Mouse (Mus musculus) neural tube, embryonic 15.5 days (tissue): Measurements from ENCODE around the gene Kcnj16. TPM values are rescaled to one million over a fixed set of nuclear protein-coding genes. Genes with fewer than 3 reads are reported as not detected.
A peak's percentile ranks its signal among the peaks of the same experiment; 100 is the strongest.

ENCODE experiments used
- ATAC-seq: fragments of 200-750 bp; cut with Nextera tagmentation; 2 replicates; pipeline ENCODE4 v1.8.0; 2017; ENCODE audit warnings: mild to moderate bottlenecking, moderate TSS enrichment, moderate library complexity; ENCODE audit not compliant: low FRiP score
- H3K27ac ChIP-seq: fragments of 300-500 bp; sonication (generic); replicated peaks from 2 replicates; pipeline ENCODE4 v1.5.1; 2015; ENCODE audit warnings: mild to moderate bottlenecking, inconsistent platforms
- H3K27me3 ChIP-seq: fragments of 300-500 bp; sonication (generic); replicated peaks from 2 replicates; pipeline ENCODE4 v1.6.1; 2015; ENCODE audit warnings: inconsistent platforms
- H3K36me3 ChIP-seq: fragments of 300-500 bp; sonication (generic); 2 replicates; pipeline ENCODE4 v1.6.1; 2015; ENCODE audit warnings: inconsistent platforms
- H3K4me1 ChIP-seq: fragments of 300-500 bp; sonication (generic); 2 replicates; pipeline ENCODE4 v1.6.1; 2015; ENCODE audit warnings: inconsistent platforms
- H3K4me2 ChIP-seq: fragments of 300-500 bp; sonication (generic); 2 replicates; pipeline ENCODE4 v1.6.1; 2015; ENCODE audit warnings: inconsistent platforms, mild to moderate bottlenecking, moderate library complexity
- H3K4me3 ChIP-seq: fragments of 300-500 bp; sonication (generic); replicated peaks from 2 replicates; pipeline ENCODE4 v1.5.1; 2015; ENCODE audit warnings: mild to moderate bottlenecking, inconsistent platforms
- H3K9ac ChIP-seq: fragments of 300-500 bp; sonication (generic); replicated peaks from 2 replicates; pipeline ENCODE4 v1.6.1; 2015; ENCODE audit warnings: mild to moderate bottlenecking, inconsistent platforms
- H3K9me3 ChIP-seq: fragments of 300-500 bp; sonication (generic); replicated peaks from 2 replicates; pipeline ENCODE4 v1.6.1; 2016; ENCODE audit warnings: inconsistent platforms
- WGBS: fragments of 180-500 bp; shearing (Covaris S2); methylation state at CpG from one replicate; pipeline ENCODE4 v1.1.7; 2015; ENCODE audit warnings: mixed read lengths; 5-methylcytosine and 5-hydroxymethylcytosine counted together
- polyA plus RNA-seq: library from polyadenylated mRNA; unstranded; fragments of >200 nt; fragmentation: Nextera tagmentation; extraction: Ambion mirVana; gene quantifications from 2 replicates; pipeline ENCODE4 v1.2.1, GENCODE M21; 2015

Gene Kcnj16
- polyA plus RNA-seq, 1 experiment from 2014 or later: 3.1 TPM

- Histone ChIP-seq H3K4me3 (no peak overlapping the region), H3K9ac (no peak overlapping the region), H3K9me3 (no peaks in the 10 kb centered on the region), H3K27me3 (no peaks in the 10 kb centered on the region), H3K4me1 (no peaks in the 10 kb centered on the region), H3K27ac (peak overlapping the region; percentile 51), H3K36me3 (no peaks in the 10 kb centered on the region), H3K4me2 (peak overlapping the region; percentile 25; the same call in 1 of the 2 replicates)
- WGBS: 66% methylated on average over 9 of the region's 9 CpGs
- ATAC-seq: no peak
These were observed 29.4 kb downstream of the Kcnj16 start for GRCm38 (mm10) chr11:110997211-110997610.

- 90% methylated on average over 3 of the region's 3 CpGs for WGBS
- Histone ChIP-seq H3K4me2 (no peak overlapping the region), H3K27me3 (no peaks in the 10 kb centered on the region), H3K9ac (no peak overlapping the region), H3K9me3 (no peaks in the 10 kb centered on the region), H3K36me3 (no peaks in the 10 kb centered on the region), H3K4me3 (no peak overlapping the region), H3K27ac (no peak overlapping the region), H3K4me1 (no peaks in the 10 kb centered on the region)
- ATAC-seq: no peak
These were observed 37.3 kb downstream of the Kcnj16 start for GRCm38 (mm10) chr11:111005103-111005502.

GRCm38 (mm10) chr11:111009471-111009870 lies 41.6 kb downstream of the Kcnj16 start:
- no peak for ATAC-seq
- no peaks in the 10 kb centered on the region for H3K27me3 ChIP-seq
- H3K9ac ChIP-seq: no peak overlapping the region
- H3K4me3 ChIP-seq: no peak overlapping the region
- no peaks in the 10 kb centered on the region for H3K36me3 ChIP-seq
- no peak overlapping the region for H3K4me2 ChIP-seq
- no peak overlapping the region for H3K27ac ChIP-seq
- H3K9me3 ChIP-seq: no peaks in the 10 kb centered on the region
- WGBS: 81% methylated on average over 3 of the region's 3 CpGs
- no peaks in the 10 kb centered on the region for H3K4me1 ChIP-seq

GRCm38 (mm10) chr11:111016206-111016605 lies 48.4 kb downstream of the Kcnj16 start:
- no peaks in the 10 kb centered on the region for H3K4me1 ChIP-seq
- H3K36me3 ChIP-seq: no peaks in the 10 kb centered on the region
- ATAC-seq: no peak
- H3K9me3 ChIP-seq: no peaks in the 10 kb centered on the region
- H3K9ac ChIP-seq: no peak overlapping the region
- H3K4me3 ChIP-seq: no peak overlapping the region
- no peak overlapping the region for H3K27ac ChIP-seq
- 93% methylated on average over 3 of the region's 3 CpGs for WGBS
- no peak overlapping the region for H3K4me2 ChIP-seq
- H3K27me3 ChIP-seq: no peaks in the 10 kb centered on the region

GRCm38 (mm10) chr11:111020211-111020610 lies 52.4 kb downstream of the Kcnj16 start:
- Histone ChIP-seq H3K36me3 (no peaks in the 10 kb centered on the region), H3K9ac (no peak overlapping the region), H3K9me3 (no peaks in the 10 kb centered on the region), H3K4me2 (no peak overlapping the region), H3K4me1 (no peaks in the 10 kb centered on the region), H3K27me3 (no peaks in the 10 kb centered on the region), H3K27ac (no peak overlapping the region), H3K4me3 (no peak overlapping the region)
- WGBS: 25% methylated on average over 2 of the region's 2 CpGs
- no peak for ATAC-seq

GRCm38 (mm10) chr11:111022681-111023281 lies 54.9 kb downstream of the Kcnj16 start:
- WGBS: 45% methylated on average over 8 of the region's 8 CpGs
- no peaks in the 10 kb centered on the region for H3K4me1 ChIP-seq
- no peaks in the 10 kb centered on the region for H3K9me3 ChIP-seq
- peak; percentile 69; the same call in 1 of the 2 replicates for ATAC-seq
- H3K27me3 ChIP-seq: no peaks in the 10 kb centered on the region
- no peak overlapping the region for H3K9ac ChIP-seq
- H3K4me2 ChIP-seq: no peak overlapping the region
- no peak overlapping the region for H3K4me3 ChIP-seq
- H3K27ac ChIP-seq: no peak overlapping the region
- no peaks in the 10 kb centered on the region for H3K36me3 ChIP-seq

GRCm38 (mm10) chr11:111042175-111042574 lies 74.3 kb downstream of the Kcnj16 start:
- Histone ChIP-seq H3K4me1 (no peaks in the 10 kb centered on the region), H3K27ac (no peak overlapping the region), H3K27me3 (no peaks in the 10 kb centered on the region), H3K9me3 (no peaks in the 10 kb centered on the region), H3K4me2 (no peak overlapping the region), H3K36me3 (no peaks in the 10 kb centered on the region), H3K4me3 (no peak overlapping the region), H3K9ac (no peak overlapping the region)
- ATAC-seq: no peak
- 50% methylated on average over 5 of the region's 5 CpGs for WGBS

GRCm38 (mm10) chr11:111043298-111043697 lies 75.5 kb downstream of the Kcnj16 start:
- 90% methylated on average over 4 of the region's 4 CpGs for WGBS
- H3K4me1 ChIP-seq: no peaks in the 10 kb centered on the region
- H3K4me3 ChIP-seq: no peak overlapping the region

GRCm38 (mm10) chr11:111054252-111054651 lies 86.4 kb downstream of the Kcnj16 start:
- Histone ChIP-seq H3K4me2 (no peak overlapping the region), H3K9me3 (no peaks in the 10 kb centered on the region), H3K36me3 (no peaks in the 10 kb centered on the region), H3K27ac (no peak overlapping the region), H3K27me3 (no peaks in the 10 kb centered on the region), H3K4me1 (no peaks in the 10 kb centered on the region), H3K4me3 (no peak overlapping the region), H3K9ac (no peak overlapping the region)
- ATAC-seq: no peak
- WGBS: 88% methylated on average over 3 of the region's 3 CpGs

More at GRCm38 (mm10) chr11:111043298-111043697, 75.5 kb downstream of the Kcnj16 start:
- Histone ChIP-seq H3K27ac (no peak overlapping the region), H3K9ac (no peak overlapping the region), H3K9me3 (no peaks in the 10 kb centered on the region), H3K27me3 (no peaks in the 10 kb centered on the region), H3K4me2 (no peak overlapping the region), H3K36me3 (no peaks in the 10 kb centered on the region)
- ATAC-seq: no peak

- Histone ChIP-seq H3K27ac (no peak overlapping the region), H3K27me3 (no peaks in the 10 kb centered on the region), H3K4me3 (no peak overlapping the region), H3K36me3 (no peaks in the 10 kb centered on the region), H3K9ac (no peak overlapping the region), H3K9me3 (no peaks in the 10 kb centered on the region), H3K4me1 (no peaks in the 10 kb centered on the region), H3K4me2 (no peak overlapping the region)
- 91% methylated on average over 8 of the region's 8 CpGs for WGBS
- ATAC-seq: no peak
These were observed 87.3 kb downstream of the Kcnj16 start for GRCm38 (mm10) chr11:111054854-111055822.

- ATAC-seq: no peak
These were observed 88.2 kb downstream of the Kcnj16 start for GRCm38 (mm10) chr11:111056030-111056429.

GRCm38 (mm10) chr11:111057435-111057834 lies 89.6 kb downstream of the Kcnj16 start:
- Histone ChIP-seq H3K27me3 (no peaks in the 10 kb centered on the region), H3K36me3 (no peaks in the 10 kb centered on the region), H3K4me1 (no peaks in the 10 kb centered on the region), H3K4me3 (no peak overlapping the region), H3K4me2 (no peak overlapping the region), H3K27ac (no peak overlapping the region), H3K9me3 (no peaks in the 10 kb centered on the region), H3K9ac (no peak overlapping the region)
- ATAC-seq: no peak
- WGBS: 95% methylated on average over 4 of the region's 4 CpGs

More at GRCm38 (mm10) chr11:111056030-111056429, 88.2 kb downstream of the Kcnj16 start:
- Histone ChIP-seq H3K9me3 (no peaks in the 10 kb centered on the region), H3K27me3 (no peaks in the 10 kb centered on the region), H3K4me3 (no peak overlapping the region), H3K4me1 (no peaks in the 10 kb centered on the region), H3K9ac (no peak overlapping the region), H3K4me2 (no peak overlapping the region), H3K36me3 (no peaks in the 10 kb centered on the region), H3K27ac (no peak overlapping the region)
- 52% methylated on average over 13 of the region's 13 CpGs for WGBS
